Mouse (Mus musculus): ENCODE measurements at regions not wholly inside any gene's neighbourhood (a gene's known extent, or its start where the extent isn't known, plus 50 kb on each side); places are given as distances from the start of the nearest gene placed in this dataset.

DNA sequence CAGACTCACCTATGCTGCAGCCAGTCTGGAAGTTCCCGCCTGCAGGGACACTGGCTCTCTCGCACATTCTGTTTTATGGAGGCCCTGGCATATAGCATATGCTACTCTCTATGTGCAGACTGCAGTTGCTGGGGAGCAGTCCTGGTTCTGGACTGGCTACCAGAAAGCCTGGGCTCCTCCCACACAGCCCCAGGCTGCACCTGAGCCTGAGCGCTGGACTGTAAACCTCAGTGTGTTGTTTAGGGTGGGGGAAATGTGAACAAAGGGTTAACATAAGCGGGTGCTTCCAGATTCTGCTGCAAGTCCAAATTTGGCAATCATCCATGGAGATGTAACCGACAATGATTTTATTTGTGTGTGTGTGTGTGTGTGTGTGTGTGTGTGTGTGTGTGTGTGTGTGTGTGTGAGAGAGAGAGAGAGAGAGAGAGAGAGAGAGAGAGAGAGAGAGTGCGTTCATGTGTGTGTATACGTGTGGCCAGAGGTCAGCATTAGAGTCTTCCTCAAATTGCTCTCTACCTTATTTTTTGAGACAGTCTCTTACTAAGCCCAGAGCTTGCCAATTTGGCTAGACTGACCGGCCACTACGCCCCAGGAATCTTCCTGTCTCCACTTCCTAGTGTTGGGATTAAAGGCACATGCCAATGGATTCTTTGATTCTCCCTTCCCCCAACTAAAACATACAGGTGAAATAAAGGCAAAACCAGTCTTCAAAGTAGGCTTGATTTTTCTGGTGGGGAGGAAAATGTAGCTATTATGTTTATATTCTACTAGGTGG lies 192.7 kb upstream of the Ctbp2 start:
- DNase-seq (ENCODE audit: low spot score) (no peak), ATAC-seq (ENCODE audit: low FRiP score, low read depth) (no peak)
- 29% methylated on average over 9 of the region's 9 CpGs for WGBS

DNA sequence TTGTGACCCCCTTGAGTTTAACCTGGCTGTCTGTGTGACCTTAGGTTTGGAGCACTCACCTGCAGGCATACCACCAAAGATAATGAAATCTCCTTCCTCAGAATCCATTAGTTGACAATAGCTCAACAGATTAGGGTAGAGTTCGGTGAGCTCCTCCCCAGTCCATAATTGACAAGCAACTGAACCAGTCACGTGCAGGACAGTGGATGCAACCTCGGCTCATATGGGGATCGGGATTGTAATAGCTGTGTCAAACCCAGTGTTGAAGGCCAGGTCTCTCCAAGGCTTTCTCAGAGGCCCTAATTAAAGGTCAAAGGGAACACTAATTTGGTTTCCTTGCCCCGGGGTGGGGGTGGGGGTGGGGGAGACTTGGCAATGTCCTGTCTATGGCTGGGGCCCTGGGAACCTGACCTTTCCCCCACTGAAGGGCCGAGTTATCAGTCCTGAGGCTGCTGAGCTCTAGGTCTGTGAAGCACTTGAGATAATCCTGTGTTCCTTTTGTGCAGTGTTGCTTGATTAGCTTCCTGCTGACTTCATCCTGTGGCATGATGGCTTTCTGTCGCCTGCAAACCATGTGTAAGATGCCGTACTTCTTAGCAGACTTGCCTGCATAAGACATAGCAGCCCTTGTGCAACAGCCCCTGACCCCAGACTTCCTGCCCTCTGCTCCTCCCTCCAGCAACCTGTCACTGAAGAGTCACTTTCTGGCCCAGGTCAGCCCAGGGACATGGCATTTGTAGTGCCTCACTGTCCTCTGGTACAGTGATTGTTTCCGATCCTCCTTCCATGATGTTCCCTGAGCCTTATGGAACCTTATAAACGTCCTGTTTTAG lies 191.3 kb upstream of the Ctbp2 start:
- no peaks in the 10 kb centered on the region for H3K27me3 ChIP-seq (ENCODE audit: control insufficient read depth, insufficient read depth, low read length)
- DNase-seq (ENCODE audit: low spot score): no peak
- TF ChIP-seq POLR2A (IDR thresholded peaks at IDR 0.05; ENCODE audit: borderline replicate concordance, extremely low read depth, insufficient read depth, insufficient read length): no peak
- no peaks in the 10 kb centered on the region for H3K9me3 ChIP-seq (ENCODE audit: control insufficient read depth, low read length)
- no peak overlapping the region for H3K4me2 ChIP-seq (replicated peaks; ENCODE audit: low read depth, low read length, severe bottlenecking)
- H3K4me3 ChIP-seq (replicated peaks; ENCODE audit: low read length): no peak overlapping the region
- no peak overlapping the region for H3K27ac ChIP-seq (replicated peaks; ENCODE audit: low read depth, low read length)
- ATAC-seq (ENCODE audit: low FRiP score, low read depth): no peak
- no peaks in the 10 kb centered on the region for H3K36me3 ChIP-seq (ENCODE audit: control insufficient read depth, insufficient read depth, low read length)
- 37% methylated on average over 10 of the region's 10 CpGs for WGBS
- 0 out of 2 replicates have a peak, but pooled peaks cover 3% of the 10 kb centered on the region for H3K4me1 ChIP-seq (ENCODE audit: control insufficient read depth, insufficient read depth, low read length)
- no peak overlapping the region for H3K9ac ChIP-seq (ENCODE audit: low read depth, low read length, severe bottlenecking)

More for the DNA sequence above, 192.7 kb upstream of the Ctbp2 start:
- no peak overlapping the region for H3K4me3 ChIP-seq (replicated peaks; ENCODE audit: low read length)
- no peak overlapping the region for H3K27ac ChIP-seq (replicated peaks; ENCODE audit: low read depth, low read length)
- no peak for TF ChIP-seq POLR2A (IDR thresholded peaks at IDR 0.05; ENCODE audit: borderline replicate concordance, extremely low read depth, insufficient read depth, insufficient read length)
- H3K9me3 ChIP-seq (ENCODE audit: control insufficient read depth, low read length): no peaks in the 10 kb centered on the region
- H3K27me3 ChIP-seq (ENCODE audit: control insufficient read depth, insufficient read depth, low read length): no peaks in the 10 kb centered on the region
- H3K4me1 ChIP-seq (ENCODE audit: control insufficient read depth, insufficient read depth, low read length): 0 out of 2 replicates have a peak, but pooled peaks cover 3% of the 10 kb centered on the region
- no peak overlapping the region for H3K9ac ChIP-seq (ENCODE audit: low read depth, low read length, severe bottlenecking)
- no peak overlapping the region for H3K4me2 ChIP-seq (replicated peaks; ENCODE audit: low read depth, low read length, severe bottlenecking)
- H3K36me3 ChIP-seq (ENCODE audit: control insufficient read depth, insufficient read depth, low read length): no peaks in the 10 kb centered on the region

DNA sequence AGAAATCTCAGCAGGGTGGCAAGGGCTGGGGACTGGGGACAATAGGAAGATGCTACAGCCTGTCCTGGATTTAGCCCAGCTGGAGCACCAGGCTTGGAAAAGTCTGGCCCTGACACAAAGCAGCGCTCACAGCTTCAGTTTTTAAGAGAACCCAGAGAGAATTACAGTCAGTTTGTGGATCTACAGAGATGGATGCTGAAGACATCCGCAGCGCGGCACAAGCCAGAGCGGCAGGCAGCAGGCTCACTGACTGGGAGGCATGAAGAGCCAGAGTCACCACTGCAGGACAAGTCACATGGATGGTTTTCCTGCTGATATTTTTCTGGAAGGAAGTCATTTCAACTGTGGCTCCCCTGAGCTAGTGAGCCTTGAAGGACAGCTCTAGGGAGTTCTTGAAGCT lies 189.0 kb upstream of the Ctbp2 start:
- Histone ChIP-seq H3K36me3 (ENCODE audit: control insufficient read depth, insufficient read depth, low read length) (no peaks in the 10 kb centered on the region), H3K27ac (replicated peaks; ENCODE audit: low read depth, low read length) (no peak overlapping the region), H3K4me1 (ENCODE audit: control insufficient read depth, insufficient read depth, low read length) (0 out of 2 replicates have a peak, but pooled peaks cover 3% of the 10 kb centered on the region), H3K4me3 (replicated peaks; ENCODE audit: low read length) (no peak overlapping the region), H3K27me3 (ENCODE audit: control insufficient read depth, insufficient read depth, low read length) (no peaks in the 10 kb centered on the region), H3K9me3 (ENCODE audit: control insufficient read depth, low read length) (no peaks in the 10 kb centered on the region), H3K9ac (ENCODE audit: low read depth, low read length, severe bottlenecking) (no peak overlapping the region), H3K4me2 (replicated peaks; ENCODE audit: low read depth, low read length, severe bottlenecking) (no peak overlapping the region)
- no peak for TF ChIP-seq POLR2A (IDR thresholded peaks at IDR 0.05; ENCODE audit: borderline replicate concordance, extremely low read depth, insufficient read depth, insufficient read length)
- 67% methylated on average over 5 of the region's 5 CpGs for WGBS
- ATAC-seq (ENCODE audit: low FRiP score, low read depth) (no peak), DNase-seq (ENCODE audit: low spot score) (no peak)

DNA sequence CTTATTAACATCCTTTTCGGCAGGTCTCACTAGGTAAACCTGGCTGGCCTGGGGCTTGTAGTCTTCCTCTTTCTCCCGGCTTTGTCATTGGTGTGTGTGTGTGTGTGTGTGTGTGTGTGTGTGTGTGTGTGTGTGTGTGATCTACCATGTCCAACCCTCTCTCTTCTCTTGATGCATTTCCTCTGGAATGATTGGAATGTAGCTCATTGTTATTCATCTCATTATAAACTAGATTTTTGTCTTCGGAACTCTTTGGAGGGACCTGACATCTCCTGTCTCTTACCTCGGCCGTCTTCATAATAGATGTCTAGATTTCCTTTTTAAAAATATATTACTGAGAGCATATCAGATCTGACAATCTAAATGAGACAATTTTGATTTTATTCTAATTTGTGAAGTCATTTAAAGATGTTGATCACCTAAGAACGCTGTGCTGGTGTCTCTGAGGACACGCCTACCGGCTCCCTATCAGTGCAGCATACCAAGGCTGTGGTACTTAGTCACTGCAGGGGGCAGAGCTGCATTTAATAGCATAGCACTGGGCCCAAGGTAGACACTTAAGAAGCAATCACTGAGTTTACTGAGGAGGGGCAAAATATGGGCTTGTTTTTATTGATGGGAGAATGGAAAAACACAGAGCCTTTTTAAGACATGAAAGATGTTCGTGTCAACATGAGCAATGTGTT lies 187.1 kb upstream of the Ctbp2 start:
- Histone ChIP-seq H3K4me3 (replicated peaks; ENCODE audit: low read length) (no peak overlapping the region), H3K4me1 (ENCODE audit: control insufficient read depth, insufficient read depth, low read length) (no peaks in the 10 kb centered on the region), H3K27ac (replicated peaks; ENCODE audit: low read depth, low read length) (no peak overlapping the region), H3K4me2 (replicated peaks; ENCODE audit: low read depth, low read length, severe bottlenecking) (no peak overlapping the region), H3K9me3 (ENCODE audit: control insufficient read depth, low read length) (no peaks in the 10 kb centered on the region), H3K9ac (ENCODE audit: low read depth, low read length, severe bottlenecking) (no peak overlapping the region), H3K36me3 (ENCODE audit: control insufficient read depth, insufficient read depth, low read length) (no peaks in the 10 kb centered on the region), H3K27me3 (ENCODE audit: control insufficient read depth, insufficient read depth, low read length) (no peaks in the 10 kb centered on the region)
- ATAC-seq (ENCODE audit: low FRiP score, low read depth) (no peak), DNase-seq (ENCODE audit: low spot score) (no peak)
- 61% methylated on average over 9 of the region's 9 CpGs for WGBS
- TF ChIP-seq POLR2A (IDR thresholded peaks at IDR 0.05; ENCODE audit: borderline replicate concordance, extremely low read depth, insufficient read depth, insufficient read length): no peak

DNA sequence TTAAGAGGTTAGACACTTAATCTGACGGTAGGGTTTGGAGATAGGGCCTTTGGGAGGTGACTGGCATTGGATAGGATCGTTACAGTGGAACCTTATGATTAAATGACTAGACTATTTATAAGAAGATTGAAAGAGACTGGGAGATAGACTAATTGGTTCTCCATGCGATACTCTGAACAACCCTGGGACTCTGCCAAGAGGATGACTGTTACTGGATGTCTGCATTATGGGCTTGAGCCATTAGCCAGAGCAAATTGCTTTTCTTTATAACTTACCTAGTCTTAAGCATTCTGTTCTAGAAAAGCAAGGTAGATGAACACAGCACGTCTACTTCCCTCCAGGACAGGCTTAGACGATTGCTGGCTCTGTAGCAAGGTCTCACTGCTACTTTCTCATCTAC lies 180.3 kb upstream of the Ctbp2 start:
- H3K9ac ChIP-seq (ENCODE audit: low read depth, low read length, severe bottlenecking): no peak overlapping the region
- no peaks in the 10 kb centered on the region for H3K36me3 ChIP-seq (ENCODE audit: control insufficient read depth, insufficient read depth, low read length)
- H3K4me3 ChIP-seq (replicated peaks; ENCODE audit: low read length): no peak overlapping the region
- no peaks in the 10 kb centered on the region for H3K27me3 ChIP-seq (ENCODE audit: control insufficient read depth, insufficient read depth, low read length)
- DNase-seq (ENCODE audit: low spot score) (no peak), ATAC-seq (ENCODE audit: low FRiP score, low read depth) (no peak)
- WGBS: 74% methylated on average over 5 of the region's 5 CpGs
- H3K27ac ChIP-seq (replicated peaks; ENCODE audit: low read depth, low read length): no peak overlapping the region
- H3K9me3 ChIP-seq (ENCODE audit: control insufficient read depth, low read length): no peaks in the 10 kb centered on the region
- TF ChIP-seq POLR2A (IDR thresholded peaks at IDR 0.05; ENCODE audit: borderline replicate concordance, extremely low read depth, insufficient read depth, insufficient read length): no peak
- no peak overlapping the region for H3K4me2 ChIP-seq (replicated peaks; ENCODE audit: low read depth, low read length, severe bottlenecking)
- no peaks in the 10 kb centered on the region for H3K4me1 ChIP-seq (ENCODE audit: control insufficient read depth, insufficient read depth, low read length)
